Mouse (Mus musculus) retina, adult 2 months (tissue): ENCODE data around the gene Comt.

ENCODE experiments used
- DNase-seq: peaks from one replicate; pipeline ENCODE4 v3.0.0-alpha.2; 2012; ENCODE audit warnings: low read depth, low spot score

Gene Comt

GRCm38 (mm10) chr16:18357977-18358376 lies 68.7 kb downstream of the Comt start:
- no peak for DNase-seq

- DNase-seq: no peak
Measured at GRCm38 (mm10) chr16:18356961-18357360, 69.7 kb downstream of the Comt start.
